Mouse (Mus musculus): ENCODE data around the gene Gne.

- no peak for TF ChIP-seq EP300 (IDR thresholded peaks at IDR 0.05; ENCODE audit: low read depth)
- TF ChIP-seq CTCF (IDR thresholded peaks at IDR 0.05; ENCODE audit: low read depth) = no peak
These were observed 61.2 kb downstream of the Gne start for GRCm38 (mm10) chr4:44022766-44023165.
